In the genomic region with DNA sequence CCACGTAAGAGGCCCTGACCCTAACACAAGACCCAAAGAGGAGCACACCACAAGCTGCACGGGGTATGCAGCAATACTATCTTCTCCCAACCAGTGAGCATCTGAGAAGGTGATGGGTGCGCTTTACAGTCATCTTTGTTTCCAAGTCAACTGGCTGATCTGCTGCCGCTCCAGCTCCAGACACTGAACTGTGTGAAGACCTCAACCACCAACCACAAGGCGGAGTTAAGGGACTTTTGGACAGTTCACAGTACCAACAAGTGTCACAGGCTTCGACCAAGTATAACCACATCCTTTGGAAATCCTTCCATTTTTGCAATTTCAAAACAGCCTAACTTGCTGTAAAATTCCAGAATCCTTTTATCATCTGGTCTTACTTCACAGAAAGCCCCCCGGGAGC, we compare ENCODE assay signal across 22 mouse cellular contexts. TPM values are rescaled to one million over a fixed set of nuclear protein-coding genes. Genes with fewer than 3 reads are reported as not detected.
DNase-seq lines count a peak whose midpoint lies in the region; ATAC-seq lines count a peak whose summit lies in the region.
"Had no signal": no experiment of that assay in that cellular context is flagged by ENCODE, and none has a peak within 500 bp of the region (broad histone marks: within the 10 kb centered on the region; RNA-seq: fewer than 3 reads in every experiment).

No protein-coding gene starts in this region.

- H3K36me3 ChIP-seq in hindbrain, embryonic 12.5 days: peaks cover 50% of the 10 kb centered on the region

- peak; percentile 50 for DNase-seq in CD4-positive, CD25-positive, alpha-beta regulatory T cell, adult 2 months (ENCODE audit: low read depth, low spot score)
- peak; percentile 71 for DNase-seq in CD4-positive helper T cell, adult 2 months (ENCODE audit: low read depth, low spot score)
- peak; percentile 76 for DNase-seq in induced T-regulatory cell, adult 2 months (ENCODE audit: low read depth)
- DNase-seq in liver (no peak), MN1 (ENCODE audit: low spot score) (no peak)
- DNase-seq: adrenal gland, postnatal 10 days; cerebellum, adult 11 months; cerebellum, adult 9-10 months; cerebellum, postnatal 36 days; gastrocnemius, adult 2 months; gastrocnemius, postnatal 25 days; heart, adult 11 months; heart, postnatal 36 days; kidney, adult 2 months had no signal

- H3K9ac ChIP-seq in hindbrain, embryonic 12.5 days: no peak overlapping the region
- H3K9ac ChIP-seq: embryonic facial prominence, embryonic 13.5 days; heart, embryonic 13.5 days had no signal

- WGBS in hindbrain, embryonic 12.5 days: 91% methylated on average over 7 of the region's 7 CpGs

- H3K4me3 ChIP-seq in hindbrain, embryonic 12.5 days: no peak overlapping the region
- H3K4me3 ChIP-seq: embryonic facial prominence, embryonic 13.5 days; gastrocnemius, adult 2 months; heart, embryonic 13.5 days had no signal

- peaks cover 15% of the 10 kb centered on the region for H3K27me3 ChIP-seq in hindbrain, embryonic 12.5 days

- peaks cover 18% of the 10 kb centered on the region for H3K4me1 ChIP-seq in hindbrain, embryonic 12.5 days

- ATAC-seq in CD4-positive, CD25-positive, alpha-beta regulatory T cell, adult 4 months: no peak
- no peak for ATAC-seq in hindbrain, embryonic 12.5 days (ENCODE audit: low FRiP score)
- ATAC-seq: forebrain, embryonic 14.5 days; hindbrain, embryonic 16.5 days; intestine, embryonic 16.5 days had no signal

- H3K27ac ChIP-seq in hindbrain, embryonic 12.5 days: no peak overlapping the region
- H3K27ac ChIP-seq: embryonic facial prominence, embryonic 13.5 days; gastrocnemius, adult 2 months; heart, embryonic 13.5 days had no signal

- H3K9me3 ChIP-seq in hindbrain, embryonic 12.5 days (replicated peaks): no peaks in the 10 kb centered on the region
- H3K9me3 ChIP-seq: embryonic facial prominence, embryonic 13.5 days; heart, embryonic 13.5 days had no signal

- H3K4me2 ChIP-seq in hindbrain, embryonic 12.5 days (replicated peaks): no peak overlapping the region
- H3K4me2 ChIP-seq: embryonic facial prominence, embryonic 13.5 days; heart, embryonic 13.5 days had no signal

RNA-seq across cellular contexts. Expression of a gene that starts 2.5 kb away (rescaled TPM):
- polyA plus RNA-seq in CD4-positive, CD25-positive, alpha-beta regulatory T cell, adult 4 months (2017; shearing (Covaris generic)): 10 to 100 TPM; 11.9 to 37.1 TPM
- 6.7 and 7.6 TPM in 2 replicates for polyA plus RNA-seq in hindbrain, embryonic 12.5 days (2016; fragmentation: Nextera tagmentation; extraction: Ambion mirVana)

RNA-seq across cellular contexts. Expression of a gene that starts 9.2 kb away (rescaled TPM):
- not detected for polyA plus RNA-seq in CD4-positive, CD25-positive, alpha-beta regulatory T cell, adult 4 months (2017; shearing (Covaris generic))
- 2.9 and 3.1 TPM in 2 replicates for polyA plus RNA-seq in hindbrain, embryonic 12.5 days (2016; fragmentation: Nextera tagmentation; extraction: Ambion mirVana)
- polyA plus RNA-seq: heart, postnatal 0 days; kidney, adult 2 months had no signal

RNA-seq across cellular contexts. Expression of a gene that starts 31.8 kb away (rescaled TPM):
- 100 to 1,000 TPM; 191 to 247 TPM for polyA plus RNA-seq in CD4-positive, CD25-positive, alpha-beta regulatory T cell, adult 4 months (2017; shearing (Covaris generic))
- 113 and 121 TPM in 2 replicates for polyA plus RNA-seq in hindbrain, embryonic 12.5 days (2016; fragmentation: Nextera tagmentation; extraction: Ambion mirVana)

Comparison
In these comparisons a context has a peak if more than half of its experiments do, and no peak if none do; other contexts are left out.
1. DNase-seq: peak in CD4-positive, CD25-positive, alpha-beta regulatory T cell, adult 2 months (single experiment), CD4-positive helper T cell, adult 2 months (single experiment) and induced T-regulatory cell, adult 2 months (single experiment); none in liver (single experiment) and MN1 (single experiment).